Mouse (Mus musculus): Measurements from ENCODE around the gene Arhgap10. TPM values are rescaled to one million over a fixed set of nuclear protein-coding genes. Genes with fewer than 3 reads are reported as not detected.

Gene Arhgap10
- polyA plus RNA-seq, 1 experiment from 2014 or later: 7.0 TPM

DNA sequence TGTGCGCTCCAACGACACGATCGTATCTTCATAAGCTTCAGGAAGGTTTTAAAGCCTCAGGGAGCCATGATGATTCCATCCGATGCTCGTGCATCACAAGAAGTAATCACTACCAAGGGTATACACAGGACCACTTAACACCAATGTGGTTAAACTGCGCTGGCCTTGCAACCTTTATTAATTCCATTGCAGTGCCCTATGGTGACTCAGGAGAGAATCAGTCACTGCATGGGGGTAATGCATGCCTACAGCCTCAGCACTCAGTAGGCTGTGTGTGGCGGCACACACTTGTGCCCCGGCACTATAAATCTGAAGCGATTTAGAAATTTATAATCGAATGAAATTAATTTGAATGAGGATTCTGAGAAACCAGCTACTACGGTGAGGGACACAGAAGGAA is 71.5 kb downstream of the Arhgap10 start:
- Histone ChIP-seq H3K27me3 (ENCODE audit: control insufficient read depth, insufficient read depth, low read depth, low read length) (no peaks in the 10 kb centered on the region), H3K4me3 (ENCODE audit: low read depth, low read length) (no peak overlapping the region), H3K9me3 (replicated peaks; ENCODE audit: control insufficient read depth, low read length) (no peaks in the 10 kb centered on the region), H3K9ac (ENCODE audit: low read depth, low read length) (no peak overlapping the region), H3K27ac (ENCODE audit: low read length) (no peak overlapping the region), H3K4me2 (ENCODE audit: low read depth, low read length) (no peak overlapping the region), H3K4me1 (ENCODE audit: control insufficient read depth, low read depth, low read length) (no peaks in the 10 kb centered on the region; the same call in 1 of the 2 replicates), H3K36me3 (ENCODE audit: control insufficient read depth, insufficient read depth) (peaks cover 4% of the 10 kb centered on the region; the same call in 1 of the 2 replicates)
- no peak for ATAC-seq (ENCODE audit: low read depth)
- 83% methylated on average over 12 of the region's 12 CpGs for WGBS (ENCODE audit: insufficient replicate concordance)

DNA sequence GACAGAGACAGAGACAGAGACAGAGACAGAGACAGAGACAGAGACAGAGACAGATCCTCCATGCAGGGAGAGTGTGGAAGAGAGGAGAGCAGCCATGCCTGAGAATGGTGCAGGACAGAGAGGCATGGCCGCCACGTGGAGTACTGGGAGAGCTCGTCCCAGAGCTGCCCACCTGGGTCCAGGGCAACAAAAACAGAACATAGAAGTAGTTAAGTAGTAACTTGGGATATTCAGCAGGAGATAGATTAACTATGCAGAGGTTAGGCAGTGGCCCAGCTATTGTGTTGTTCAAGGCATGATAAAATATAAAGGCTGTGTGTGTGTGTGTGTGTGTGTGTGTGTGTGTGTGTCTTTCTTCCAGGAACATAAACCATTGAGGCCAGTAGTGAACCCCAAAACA is 72.1 kb downstream of the Arhgap10 start:
- H3K36me3 ChIP-seq (ENCODE audit: control insufficient read depth, insufficient read depth): peaks cover 4% of the 10 kb centered on the region; the same call in 1 of the 2 replicates
- H3K4me3 ChIP-seq (ENCODE audit: low read depth, low read length): no peak overlapping the region
- H3K4me1 ChIP-seq (ENCODE audit: control insufficient read depth, low read depth, low read length): no peaks in the 10 kb centered on the region; the same call in 1 of the 2 replicates
- no peak overlapping the region for H3K9ac ChIP-seq (ENCODE audit: low read depth, low read length)
- H3K27ac ChIP-seq (ENCODE audit: low read length): no peak overlapping the region
- H3K9me3 ChIP-seq (replicated peaks; ENCODE audit: control insufficient read depth, low read length): no peaks in the 10 kb centered on the region
- WGBS (ENCODE audit: insufficient replicate concordance): 74% methylated on average over 3 of the region's 3 CpGs
- no peak overlapping the region for H3K4me2 ChIP-seq (ENCODE audit: low read depth, low read length)
- H3K27me3 ChIP-seq (ENCODE audit: control insufficient read depth, insufficient read depth, low read depth, low read length): no peaks in the 10 kb centered on the region
- no peak for ATAC-seq (ENCODE audit: low read depth)

DNA sequence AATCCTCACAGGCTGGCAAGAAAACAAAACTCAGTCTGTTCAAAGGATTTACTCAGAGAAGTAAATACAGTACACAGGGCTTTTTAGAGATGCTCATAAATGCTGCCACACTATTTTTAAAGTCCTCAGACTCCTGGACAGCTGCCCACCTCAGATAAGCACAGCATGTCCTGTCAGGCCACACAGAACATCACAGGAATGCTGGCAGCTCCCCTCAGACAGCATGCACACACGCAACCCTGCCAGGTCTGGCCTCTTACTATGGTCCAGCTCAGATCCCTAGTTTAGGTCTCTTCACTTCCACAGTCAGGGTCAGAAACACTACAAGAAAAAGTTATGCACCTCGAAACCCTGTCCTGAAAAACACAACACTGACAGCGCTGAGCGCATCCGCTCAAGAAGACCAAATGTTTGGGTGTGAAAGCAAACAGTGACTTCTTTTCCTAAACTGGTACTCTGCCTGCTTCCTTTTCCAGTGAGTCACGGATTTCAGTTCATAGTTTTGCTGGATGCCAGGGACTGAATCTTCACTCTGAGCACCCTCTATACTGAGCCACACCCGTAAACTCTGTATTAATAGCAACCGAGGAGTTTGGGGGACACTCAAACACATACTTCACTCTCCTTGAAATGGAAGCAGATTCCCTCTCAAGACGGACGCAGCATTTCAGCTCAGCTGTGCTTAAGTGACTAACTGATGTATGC is 73.4 kb downstream of the Arhgap10 start:
- no peak overlapping the region for H3K9ac ChIP-seq (ENCODE audit: low read depth, low read length)
- no peaks in the 10 kb centered on the region; the same call in 1 of the 2 replicates for H3K4me1 ChIP-seq (ENCODE audit: control insufficient read depth, low read depth, low read length)
- H3K4me3 ChIP-seq (ENCODE audit: low read depth, low read length): no peak overlapping the region
- H3K9me3 ChIP-seq (replicated peaks; ENCODE audit: control insufficient read depth, low read length): no peaks in the 10 kb centered on the region
- H3K4me2 ChIP-seq (ENCODE audit: low read depth, low read length): no peak overlapping the region
- H3K36me3 ChIP-seq (ENCODE audit: control insufficient read depth, insufficient read depth): peaks cover 2% of the 10 kb centered on the region; the same call in 1 of the 2 replicates
- no peak overlapping the region for H3K27ac ChIP-seq (ENCODE audit: low read length)
- no peak for ATAC-seq (ENCODE audit: low read depth)
- H3K27me3 ChIP-seq (ENCODE audit: control insufficient read depth, insufficient read depth, low read depth, low read length): no peaks in the 10 kb centered on the region
- 67% methylated on average over 10 of the region's 10 CpGs for WGBS (ENCODE audit: insufficient replicate concordance)

DNA sequence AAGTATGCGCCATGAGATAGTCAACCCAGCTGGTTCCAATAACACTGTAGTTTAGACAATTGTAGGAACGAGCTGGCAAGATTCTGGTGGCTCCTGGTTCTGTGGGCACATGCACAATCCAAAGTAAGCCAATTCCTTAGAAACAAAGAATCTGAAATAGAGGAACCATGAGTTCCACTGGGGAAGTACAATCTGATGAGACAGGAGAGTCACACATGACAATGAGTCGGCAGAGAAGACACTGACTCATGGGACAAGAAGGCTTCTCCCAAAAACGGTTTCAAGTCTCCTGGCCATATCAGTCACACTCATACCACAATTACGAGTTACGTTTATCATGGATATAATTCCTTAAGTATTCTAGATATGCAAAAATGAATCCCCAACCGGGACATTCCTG is 75.3 kb downstream of the Arhgap10 start:
- Histone ChIP-seq H3K9ac (ENCODE audit: low read depth, low read length) (no peak overlapping the region), H3K4me3 (ENCODE audit: low read depth, low read length) (no peak overlapping the region), H3K9me3 (replicated peaks; ENCODE audit: control insufficient read depth, low read length) (no peaks in the 10 kb centered on the region), H3K27ac (ENCODE audit: low read length) (no peak overlapping the region), H3K4me2 (ENCODE audit: low read depth, low read length) (no peak overlapping the region), H3K4me1 (ENCODE audit: control insufficient read depth, low read depth, low read length) (peaks cover 7% of the 10 kb centered on the region), H3K27me3 (ENCODE audit: control insufficient read depth, insufficient read depth, low read depth, low read length) (no peaks in the 10 kb centered on the region), H3K36me3 (ENCODE audit: control insufficient read depth, insufficient read depth) (no peaks in the 10 kb centered on the region)
- ATAC-seq (ENCODE audit: low read depth): no peak
- 43% methylated on average over 7 of the region's 7 CpGs for WGBS (ENCODE audit: insufficient replicate concordance)

DNA sequence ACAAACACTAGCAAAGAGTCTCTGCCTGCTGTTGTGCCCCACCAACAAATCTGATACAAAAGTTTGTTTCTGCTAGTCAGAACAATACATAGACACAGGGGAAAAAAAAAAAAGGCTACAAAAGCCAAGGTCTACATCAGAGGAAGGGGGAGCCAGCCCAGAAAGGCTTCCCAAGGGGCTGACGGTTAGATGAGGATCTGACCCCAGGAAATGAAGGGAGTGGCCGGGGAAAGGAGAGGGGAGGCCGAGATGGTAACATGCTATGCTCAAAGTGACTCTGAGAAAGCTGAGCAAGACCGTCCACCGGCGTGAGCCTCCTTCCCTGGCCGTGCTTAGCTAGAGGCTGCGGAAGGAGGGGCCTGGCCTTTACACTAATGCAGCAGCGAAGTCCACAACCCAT is 76.8 kb downstream of the Arhgap10 start:
- no peak overlapping the region for H3K4me2 ChIP-seq (ENCODE audit: low read depth, low read length)
- ATAC-seq (ENCODE audit: low read depth): no peak
- no peaks in the 10 kb centered on the region for H3K27me3 ChIP-seq (ENCODE audit: control insufficient read depth, insufficient read depth, low read depth, low read length)
- no peak overlapping the region for H3K27ac ChIP-seq (ENCODE audit: low read length)
- H3K4me1 ChIP-seq (ENCODE audit: control insufficient read depth, low read depth, low read length): peaks cover 7% of the 10 kb centered on the region
- H3K36me3 ChIP-seq (ENCODE audit: control insufficient read depth, insufficient read depth): no peaks in the 10 kb centered on the region
- H3K9ac ChIP-seq (ENCODE audit: low read depth, low read length): no peak overlapping the region
- H3K4me3 ChIP-seq (ENCODE audit: low read depth, low read length): no peak overlapping the region
- 48% methylated on average over 9 of the region's 9 CpGs for WGBS (ENCODE audit: insufficient replicate concordance)
- H3K9me3 ChIP-seq (replicated peaks; ENCODE audit: control insufficient read depth, low read length): no peaks in the 10 kb centered on the region

DNA sequence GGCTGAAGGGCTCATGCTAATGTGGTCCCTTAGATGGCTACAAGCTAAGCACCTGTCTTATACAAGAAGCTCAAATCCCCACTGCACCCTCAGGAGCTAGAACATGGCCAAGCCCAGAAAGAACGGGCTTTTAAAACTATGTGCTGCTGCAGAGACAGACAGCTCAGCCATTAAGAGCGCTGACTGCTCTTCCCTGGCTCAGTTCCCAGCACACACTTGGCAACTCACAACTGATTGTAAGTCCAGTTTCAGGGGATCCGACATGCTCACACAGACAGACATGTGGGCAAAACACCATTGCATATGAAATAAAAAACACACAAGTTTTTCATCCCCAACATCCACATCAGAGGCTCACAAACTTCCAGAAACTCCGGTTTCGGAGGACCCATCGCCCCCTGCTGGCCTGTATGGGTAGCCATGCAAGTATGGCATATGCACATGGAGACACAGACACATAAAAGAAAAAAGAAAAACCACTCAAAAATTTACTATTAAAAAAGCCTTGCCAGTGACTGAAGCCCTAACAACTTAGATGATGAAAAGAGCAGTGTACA is 77.4 kb downstream of the Arhgap10 start:
- ATAC-seq (ENCODE audit: low read depth): no peak
- Histone ChIP-seq H3K27me3 (ENCODE audit: control insufficient read depth, insufficient read depth, low read depth, low read length) (no peaks in the 10 kb centered on the region), H3K4me3 (ENCODE audit: low read depth, low read length) (no peak overlapping the region), H3K9me3 (replicated peaks; ENCODE audit: control insufficient read depth, low read length) (no peaks in the 10 kb centered on the region), H3K36me3 (ENCODE audit: control insufficient read depth, insufficient read depth) (no peaks in the 10 kb centered on the region), H3K9ac (ENCODE audit: low read depth, low read length) (no peak overlapping the region), H3K4me2 (ENCODE audit: low read depth, low read length) (no peak overlapping the region), H3K4me1 (ENCODE audit: control insufficient read depth, low read depth, low read length) (peaks cover 7% of the 10 kb centered on the region), H3K27ac (ENCODE audit: low read length) (no peak overlapping the region)
- 69% methylated on average over 6 of the region's 6 CpGs for WGBS (ENCODE audit: insufficient replicate concordance)

DNA sequence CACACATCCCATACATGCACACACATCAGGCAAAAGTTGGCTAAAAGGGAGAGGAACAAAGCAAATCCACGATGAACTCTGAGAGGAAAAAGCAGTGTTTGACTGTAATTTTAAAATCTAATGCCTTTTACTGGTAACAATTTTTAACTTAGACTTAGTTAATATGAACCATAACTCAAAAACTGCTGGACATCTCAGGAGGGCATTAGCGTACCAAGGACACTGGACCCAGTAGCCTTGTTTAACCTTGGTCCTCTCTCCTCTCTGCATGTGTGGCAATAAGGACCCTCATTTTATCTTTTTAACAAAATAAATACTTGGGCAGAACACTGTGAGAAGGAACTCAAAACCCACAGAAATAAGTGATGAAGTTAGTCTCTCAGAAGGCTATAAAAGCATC is 78.1 kb downstream of the Arhgap10 start:
- H3K27me3 ChIP-seq (ENCODE audit: control insufficient read depth, insufficient read depth, low read depth, low read length): no peaks in the 10 kb centered on the region
- no peaks in the 10 kb centered on the region for H3K9me3 ChIP-seq (replicated peaks; ENCODE audit: control insufficient read depth, low read length)
- H3K9ac ChIP-seq (ENCODE audit: low read depth, low read length): no peak overlapping the region
- 78% methylated on average over 2 of the region's 2 CpGs for WGBS (ENCODE audit: insufficient replicate concordance)
- H3K27ac ChIP-seq (ENCODE audit: low read length): no peak overlapping the region
- no peak overlapping the region for H3K4me3 ChIP-seq (ENCODE audit: low read depth, low read length)
- H3K4me2 ChIP-seq (ENCODE audit: low read depth, low read length): no peak overlapping the region
- ATAC-seq (ENCODE audit: low read depth): no peak
- no peaks in the 10 kb centered on the region for H3K36me3 ChIP-seq (ENCODE audit: control insufficient read depth, insufficient read depth)
- peaks cover 7% of the 10 kb centered on the region for H3K4me1 ChIP-seq (ENCODE audit: control insufficient read depth, low read depth, low read length)

DNA sequence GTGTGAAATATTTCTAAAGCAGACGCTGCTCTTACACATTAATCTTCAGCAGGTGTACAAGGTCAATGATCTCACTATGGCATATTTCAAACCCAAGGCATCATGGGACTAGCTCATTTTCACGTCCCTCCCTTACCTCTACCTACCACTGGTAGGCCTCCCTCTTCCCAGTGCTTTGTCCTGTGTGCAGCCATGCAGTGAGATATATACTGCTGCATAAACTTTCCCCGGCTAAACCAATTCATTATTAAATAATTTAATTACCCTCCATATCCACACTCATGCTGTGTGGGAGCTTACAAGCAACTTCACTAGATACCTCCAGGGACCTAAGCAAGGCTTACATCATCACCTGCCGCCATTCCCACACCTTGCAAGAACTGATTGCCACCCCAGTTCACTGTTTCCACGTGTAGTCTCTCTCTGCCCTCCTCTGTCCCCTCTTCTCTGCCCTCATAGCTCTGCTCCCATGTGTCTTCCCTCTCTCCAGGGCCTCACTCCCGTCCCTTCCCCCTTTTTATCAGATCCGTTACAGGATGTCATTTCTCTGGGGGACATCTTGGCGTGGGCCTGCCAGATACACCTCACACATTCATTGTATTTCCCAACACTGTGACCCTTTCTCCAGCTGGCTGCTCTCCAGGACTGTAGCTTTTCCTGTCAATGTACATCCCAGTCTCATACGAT is 79.8 kb downstream of the Arhgap10 start:
- no peak overlapping the region for H3K4me2 ChIP-seq (ENCODE audit: low read depth, low read length)
- peak; percentile 56 for ATAC-seq (ENCODE audit: low read depth)
- H3K36me3 ChIP-seq (ENCODE audit: control insufficient read depth, insufficient read depth): no peaks in the 10 kb centered on the region
- H3K27ac ChIP-seq (ENCODE audit: low read length): no peak overlapping the region
- peaks cover 7% of the 10 kb centered on the region for H3K4me1 ChIP-seq (ENCODE audit: control insufficient read depth, low read depth, low read length)
- H3K27me3 ChIP-seq (ENCODE audit: control insufficient read depth, insufficient read depth, low read depth, low read length): no peaks in the 10 kb centered on the region
- H3K4me3 ChIP-seq (ENCODE audit: low read depth, low read length): no peak overlapping the region
- no peak overlapping the region for H3K9ac ChIP-seq (ENCODE audit: low read depth, low read length)
- H3K9me3 ChIP-seq (replicated peaks; ENCODE audit: control insufficient read depth, low read length): no peaks in the 10 kb centered on the region
- WGBS (ENCODE audit: insufficient replicate concordance): 49% methylated on average over 9 of the region's 9 CpGs

All from liver, embryonic 16.5 days (tissue).